Mouse (Mus musculus): ENCODE data around the gene Itgb4. TPM values are rescaled to one million over a fixed set of nuclear protein-coding genes. Genes with fewer than 3 reads are reported as not detected.

The Itgb4 gene
- total RNA-seq, 4 experiments from 2014 or later = 9.4 to 13.4 (median 11.3) TPM

Other genes with a start within 250 kb of the Itgb4 start
- gene Tmem94, start 209.3 kb upstream of the Itgb4 start, total RNA-seq (2022) = 10 to 100 TPM; 58.1 to 66.3 (median 62.9) TPM
- gene Caskin2, start 161.1 kb upstream of the Itgb4 start, total RNA-seq (2022) = 10 to 100 TPM; 18.2 to 18.9 (median 18.4) TPM
- 10 to 100 TPM; 12.4 to 17.1 (median 14.5) TPM for gene Tsen54, start 160.0 kb upstream of the Itgb4 start, total RNA-seq (2022)
- gene Llgl2, start 150.7 kb upstream of the Itgb4 start, total RNA-seq (2022) = 1 to 10 TPM; 2.5 to 5.2 (median 4.6) TPM
- gene Myo15b, start 116.3 kb upstream of the Itgb4 start, total RNA-seq (2022) = under 1 TPM; 0.07 to 0.89 (median 0.57) TPM
- 1 to 10 TPM in 1 of 4 experiments, under 1 TPM in 2, not detected in 1; 0.78 to 1.6 (median 0.95) TPM for gene Smim5, start 74.7 kb upstream of the Itgb4 start, total RNA-seq (2022)
- not detected for gene Smim6, start 62.7 kb upstream of the Itgb4 start, total RNA-seq (2022)
- 10 to 100 TPM; 42.0 to 61.0 (median 55.7) TPM for gene Sap30bp, start 41.4 kb upstream of the Itgb4 start, total RNA-seq (2022)
- gene Recql5, start 41.2 kb upstream of the Itgb4 start, total RNA-seq (2022) = 10 to 100 TPM; 23.5 to 33.0 (median 25.2) TPM
- 10 to 100 TPM; 16.1 to 19.7 (median 18.6) TPM for gene Galk1, start 38.0 kb downstream of the Itgb4 start, total RNA-seq (2022)
- gene H3f3b, start 53.3 kb downstream of the Itgb4 start, total RNA-seq (2022) = 100 to 1,000 TPM; 272 to 296 (median 284) TPM
- 10 to 100 TPM; 23.4 to 27.7 (median 25.0) TPM for gene Unk, start 55.6 kb downstream of the Itgb4 start, total RNA-seq (2022)
- 1 to 10 TPM; 1.2 to 4.1 (median 1.7) TPM for gene Unc13d, start 103.3 kb downstream of the Itgb4 start, total RNA-seq (2022)
- gene Wbp2, start 112.3 kb downstream of the Itgb4 start, total RNA-seq (2022) = 100 to 1,000 TPM; 414 to 460 (median 438) TPM
- gene Trim47, start 152.5 kb downstream of the Itgb4 start, total RNA-seq (2022) = 1 to 10 TPM; 5.6 to 8.1 (median 7.0) TPM
- gene Trim65, start 156.4 kb downstream of the Itgb4 start, total RNA-seq (2022) = 1 to 10 TPM; 6.3 to 7.7 (median 7.4) TPM
- 10 to 100 TPM; 43.3 to 64.9 (median 56.2) TPM for gene Mrpl38, start 164.2 kb downstream of the Itgb4 start, total RNA-seq (2022)
- 10 to 100 TPM; 68.8 to 81.3 (median 76.5) TPM for gene Fbf1, start 193.5 kb downstream of the Itgb4 start, total RNA-seq (2022)
- 10 to 100 TPM; 34.4 to 47.6 (median 39.6) TPM for gene Ten1, start 224.1 kb downstream of the Itgb4 start, total RNA-seq (2022)
- 100 to 1,000 TPM; 122 to 132 (median 126) TPM for gene Acox1, start 224.3 kb downstream of the Itgb4 start, total RNA-seq (2022)

Data from left cerebral cortex, adult 8-10 months (tissue).